Mouse (Mus musculus) heart, adult 2 months (tissue): ENCODE data around the gene Neb. TPM values are rescaled to one million over a fixed set of nuclear protein-coding genes. Genes with fewer than 3 reads are reported as not detected.
A peak's percentile ranks its signal among the peaks of the same experiment; 100 is the strongest.

Source experiments
- DNase-seq, 2 experiments: peaks; one replicate each; pipeline ENCODE4 v3.0.0; 2021
- H3K27ac ChIP-seq: fragments of 200-600 bp; 2 replicates; pipeline ENCODE4 v1.8.1; 2022
- H3K27me3 ChIP-seq: fragments of 200-500 bp; 2 replicates; pipeline ENCODE4 v1.6.1; 2012; ENCODE audit warnings: mild to moderate bottlenecking, low read length, inconsistent platforms, mixed read lengths; ENCODE audit not compliant: control insufficient read depth, insufficient read depth
- H3K36me3 ChIP-seq: fragments of 200-500 bp; 2 replicates; pipeline ENCODE4 v1.6.1; 2012; ENCODE audit warnings: low read length, inconsistent platforms; ENCODE audit not compliant: control insufficient read depth, insufficient read depth
- H3K4me1 ChIP-seq: fragments of 200-500 bp; 2 replicates; pipeline ENCODE4 v1.6.1; 2011; ENCODE audit warnings: low read length; ENCODE audit not compliant: control insufficient read depth, insufficient read depth
- H3K4me3 ChIP-seq: fragments of 200-600 bp; 2 replicates; pipeline ENCODE4 v1.8.1; 2022
- H3K79me2 ChIP-seq: fragments of 200-500 bp; replicated peaks from 2 replicates; pipeline ENCODE4 v1.6.1; 2012; ENCODE audit warnings: mild to moderate bottlenecking, inconsistent platforms, low read length, moderate library complexity, mixed read lengths; ENCODE audit not compliant: control insufficient read depth, insufficient read depth
- H3K9ac ChIP-seq: fragments of 200-500 bp; 2 replicates; pipeline ENCODE4 v1.6.1; 2012; ENCODE audit warnings: low read depth, mild to moderate bottlenecking, control low read depth, inconsistent platforms, low read length, mixed read lengths
- CTCF ChIP-seq: fragments of 200-600 bp; IDR thresholded peaks from 2 replicates; pipeline ENCODE4 v1.8.1; 2022; ENCODE audit warnings: antibody characterized with exemption, mild to moderate bottlenecking, moderate library complexity
- EP300 ChIP-seq: fragments of 200-500 bp; IDR thresholded peaks from 2 replicates; pipeline ENCODE4 v1.6.1; 2011; ENCODE audit warnings: low read depth, low read length, control low read depth; ENCODE audit not compliant: insufficient read depth
- POLR2A ChIP-seq: fragments of 200-500 bp; IDR thresholded peaks from 2 replicates; pipeline ENCODE4 v1.6.1; 2011; ENCODE audit warnings: mild to moderate bottlenecking, low read depth, low read length, control low read depth; ENCODE audit not compliant: insufficient read depth
- WGBS: fragments of 180-500 bp; shearing (Covaris S2); methylation state at CpG from one replicate; pipeline ENCODE4 v1.1.7; 2018; 5-methylcytosine and 5-hydroxymethylcytosine counted together
- intact Hi-C: fragments of 180-260 bp; cut with DNase I; formaldehyde crosslinking; loops from one replicate; pipeline ENCODE4 v1.15.1; 2025
- polyA plus RNA-seq: library from polyadenylated mRNA; depleted of rRNA; stranded (reverse); fragments of >200 nt; gene quantifications from 2 replicates; pipeline ENCODE4 v1.2.3, GENCODE M21; 2012
- total RNA-seq, 2 experiments: library from RNA; stranded (reverse); gene quantifications; 2 replicates each; pipeline ENCODE4 v1.2.3; 2021

Gene Neb
- total and polyA plus RNA-seq, 3 experiments: 1.0 to 10.2 (median 7.6) TPM

DNA sequence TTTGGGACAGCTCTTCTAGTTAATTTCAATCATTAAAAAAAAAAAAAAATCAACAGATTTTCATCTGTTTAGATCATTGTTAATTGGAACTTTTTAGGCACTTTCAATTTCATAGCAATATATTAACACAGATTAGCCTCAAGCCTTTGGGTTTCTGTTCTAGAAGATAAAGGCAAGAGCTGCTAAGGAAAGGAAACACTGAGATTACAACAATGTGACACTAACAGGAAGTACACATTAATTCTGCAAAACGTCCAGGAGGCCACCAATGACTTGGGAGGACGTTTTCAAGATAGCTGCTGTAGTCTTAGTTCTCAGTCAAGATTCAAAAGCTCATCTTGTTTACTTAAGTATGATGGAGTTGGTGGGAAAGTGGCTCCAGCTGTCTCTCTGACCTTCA is 44.7 kb downstream of the Neb start:
- TF ChIP-seq POLR2A: no peak
- no peak for TF ChIP-seq CTCF
- TF ChIP-seq EP300: no peak
- intact Hi-C loops: loop anchor here (5.0 kb wide), 1 partner anchor 44 kb away; the partner anchor contains the start of gene Neb
- Histone ChIP-seq H3K9ac (no peak overlapping the region), H3K36me3 (no peaks in the 10 kb centered on the region), H3K27ac (no peak overlapping the region), H3K4me3 (no peak overlapping the region), H3K79me2 (no peaks in the 10 kb centered on the region), H3K4me1 (no peaks in the 10 kb centered on the region; the same call in 1 of the 2 replicates), H3K27me3 (no peaks in the 10 kb centered on the region)
- 22% methylated on average over 2 of the region's 2 CpGs for WGBS
- no peak for DNase-seq

DNA sequence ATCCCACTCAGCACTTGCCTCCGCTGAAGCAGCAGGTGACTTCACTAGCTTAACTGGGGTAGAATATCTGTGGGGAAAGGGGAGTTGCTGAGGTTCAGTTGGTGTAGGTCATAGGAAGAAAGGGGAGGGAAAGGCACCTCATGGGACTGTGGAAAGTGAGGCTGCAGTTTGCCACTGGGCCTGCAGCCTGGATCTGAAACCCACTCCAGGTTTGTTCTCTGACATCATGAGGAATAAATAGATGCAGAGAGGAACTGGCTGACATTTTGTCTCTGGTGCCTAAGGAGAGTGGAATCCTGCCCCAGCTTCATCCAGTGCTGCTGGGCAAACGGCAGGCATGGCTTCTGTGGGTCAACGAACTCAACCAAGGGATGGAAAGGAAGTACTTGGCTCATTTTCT is 46.5 kb downstream of the Neb start:
- TF ChIP-seq POLR2A (no peak), EP300 (no peak), CTCF (no peak)
- H3K79me2 ChIP-seq: no peaks in the 10 kb centered on the region
- no peaks in the 10 kb centered on the region for H3K36me3 ChIP-seq
- H3K27ac ChIP-seq: no peak overlapping the region
- no peak overlapping the region for H3K9ac ChIP-seq
- no peak for DNase-seq
- no peak overlapping the region for H3K4me3 ChIP-seq
- H3K27me3 ChIP-seq: no peaks in the 10 kb centered on the region
- no peaks in the 10 kb centered on the region; the same call in 1 of the 2 replicates for H3K4me1 ChIP-seq
- intact Hi-C loops: loop anchor here (5.0 kb wide), 1 partner anchor 46 kb away; the partner anchor contains the start of gene Neb
- 68% methylated on average over 3 of the region's 3 CpGs for WGBS

DNA sequence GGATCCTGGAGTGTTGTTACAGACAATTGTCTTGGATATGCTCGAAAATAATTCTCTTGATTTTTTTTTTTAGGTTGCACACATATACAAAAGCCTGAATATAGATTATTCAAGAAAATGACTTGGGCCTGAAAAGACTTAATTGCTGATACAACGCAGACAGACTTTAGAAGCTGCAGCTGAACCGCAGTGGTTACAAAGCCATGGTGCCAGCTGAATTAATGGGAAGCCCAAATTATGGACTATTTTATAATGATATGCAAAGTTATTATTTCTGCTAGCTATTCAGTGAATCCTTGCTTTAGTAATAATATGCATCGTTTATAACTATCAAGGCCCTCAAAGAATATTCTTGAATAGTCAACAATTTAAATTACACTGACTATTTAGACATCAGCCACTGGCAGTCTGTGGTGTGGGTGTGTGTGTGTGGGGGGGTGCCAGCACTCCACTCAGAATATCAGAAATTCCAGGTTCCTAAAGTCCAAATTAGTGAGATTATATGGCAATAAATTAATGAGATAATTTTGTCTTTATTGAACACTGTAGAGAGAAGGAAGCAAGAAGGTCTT is 50.9 kb downstream of the Neb start:
- intact Hi-C loops: no loop called here
- WGBS: 76% methylated on average over 4 of the region's 4 CpGs
- DNase-seq: no peak
- Histone ChIP-seq H3K36me3 (no peaks in the 10 kb centered on the region; the same call in 1 of the 2 replicates), H3K27ac (no peak overlapping the region), H3K4me1 (no peaks in the 10 kb centered on the region; the same call in 1 of the 2 replicates), H3K4me3 (no peak overlapping the region), H3K27me3 (no peaks in the 10 kb centered on the region), H3K79me2 (no peaks in the 10 kb centered on the region), H3K9ac (no peak overlapping the region)
- TF ChIP-seq CTCF: no peak
- TF ChIP-seq EP300: no peak
- TF ChIP-seq POLR2A: no peak

DNA sequence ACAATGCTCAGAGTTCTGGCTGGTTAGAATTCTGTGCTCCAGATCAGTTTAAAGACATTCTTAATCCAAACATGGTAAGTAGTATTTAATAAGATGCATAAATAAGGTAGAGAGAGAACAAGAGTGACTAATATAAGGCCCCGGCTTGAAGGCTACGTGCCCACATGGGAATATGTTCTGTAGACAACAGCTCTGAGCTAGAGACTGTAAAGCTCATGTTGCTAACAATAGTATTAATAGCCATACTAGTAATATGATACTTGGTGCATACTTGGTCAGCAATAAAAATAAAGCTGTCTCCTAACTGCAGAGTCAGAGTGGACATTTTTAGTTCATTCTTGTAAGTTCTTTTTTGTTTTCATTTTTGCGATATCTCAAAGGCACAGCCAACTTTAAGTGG is 56.4 kb downstream of the Neb start:
- Histone ChIP-seq H3K4me1 (peaks cover 1% of the 10 kb centered on the region; the same call in 1 of the 2 replicates), H3K9ac (no peak overlapping the region), H3K36me3 (no peaks in the 10 kb centered on the region; the same call in 1 of the 2 replicates), H3K27ac (peak overlapping the region; percentile 26; the same call in 1 of the 2 replicates), H3K27me3 (no peaks in the 10 kb centered on the region), H3K79me2 (no peaks in the 10 kb centered on the region), H3K4me3 (no peak overlapping the region)
- no peak for TF ChIP-seq POLR2A
- TF ChIP-seq EP300: no peak
- no peak for TF ChIP-seq CTCF
- WGBS: 51% methylated on average over 3 of the region's 3 CpGs
- intact Hi-C loops: no loop called here
- no peak for DNase-seq

DNA sequence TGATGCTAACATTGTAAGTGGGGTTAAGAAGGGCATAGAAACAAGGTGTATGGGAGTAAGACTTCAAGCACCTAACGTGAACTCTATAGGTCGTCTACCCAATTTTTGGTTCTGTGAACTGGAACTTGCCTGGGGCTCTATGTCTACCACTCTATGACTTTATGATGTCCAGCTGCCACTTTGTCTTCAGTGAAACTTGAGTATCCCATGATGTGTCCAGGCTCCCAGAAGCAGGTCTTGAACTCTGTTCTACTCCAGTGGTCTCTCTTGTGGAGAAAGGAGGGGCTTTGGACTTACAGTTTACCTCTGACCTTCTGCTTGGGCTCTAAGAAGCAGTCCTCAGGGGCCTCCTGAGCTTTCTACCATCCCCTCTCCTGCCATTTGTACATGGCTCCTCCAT is 58.1 kb downstream of the Neb start:
- H3K36me3 ChIP-seq: no peaks in the 10 kb centered on the region; the same call in 1 of the 2 replicates
- H3K27me3 ChIP-seq: no peaks in the 10 kb centered on the region
- H3K27ac ChIP-seq: no peak overlapping the region
- H3K9ac ChIP-seq: no peak overlapping the region
- H3K4me3 ChIP-seq: no peak overlapping the region
- intact Hi-C loops: no loop called here
- peaks cover 1% of the 10 kb centered on the region; the same call in 1 of the 2 replicates for H3K4me1 ChIP-seq
- no peak for TF ChIP-seq CTCF
- no peak for TF ChIP-seq EP300
- TF ChIP-seq POLR2A: no peak
- WGBS: 92% methylated on average over 2 of the region's 2 CpGs
- H3K79me2 ChIP-seq: no peaks in the 10 kb centered on the region
- no peak for DNase-seq

DNA sequence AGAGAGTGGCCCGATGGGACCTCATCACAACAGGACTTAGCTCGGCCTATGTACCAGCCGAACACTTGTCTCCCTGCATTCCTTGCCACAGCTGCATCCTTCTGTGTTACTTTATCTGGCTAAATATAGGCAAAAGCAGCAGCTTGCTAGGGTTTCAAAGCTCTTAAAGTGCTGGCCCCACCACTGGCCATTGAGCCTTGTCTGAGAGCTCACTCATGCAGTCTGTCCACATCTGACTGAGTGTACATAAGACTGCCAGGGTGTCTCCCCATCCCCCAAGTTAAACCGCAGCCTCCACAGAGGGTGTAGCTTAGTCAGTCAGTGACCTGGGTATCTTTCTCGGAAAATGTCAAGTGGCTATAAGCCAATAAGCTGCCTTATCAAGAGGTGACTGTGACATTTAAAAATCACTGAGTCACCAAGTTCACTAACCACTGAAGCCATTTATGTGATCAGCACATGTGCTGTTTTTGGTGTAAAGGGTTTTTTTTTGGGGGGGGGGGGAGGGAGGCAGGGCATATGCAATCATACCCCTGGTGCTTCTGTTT is 59.2 kb downstream of the Neb start:
- peaks cover 1% of the 10 kb centered on the region; the same call in 1 of the 2 replicates for H3K4me1 ChIP-seq
- no peak overlapping the region for H3K27ac ChIP-seq
- H3K27me3 ChIP-seq: no peaks in the 10 kb centered on the region
- no peak for DNase-seq
- H3K9ac ChIP-seq: no peak overlapping the region
- 25% methylated on average over 5 of the region's 5 CpGs for WGBS
- intact Hi-C loops: no loop called here
- no peak for TF ChIP-seq CTCF
- no peak for TF ChIP-seq EP300
- TF ChIP-seq POLR2A: no peak
- no peaks in the 10 kb centered on the region for H3K79me2 ChIP-seq
- H3K4me3 ChIP-seq: no peak overlapping the region
- H3K36me3 ChIP-seq: no peaks in the 10 kb centered on the region; the same call in 1 of the 2 replicates
